Mouse (Mus musculus) stomach, embryonic 14.5 days (tissue): Measurements from ENCODE around the gene P2rx5. TPM values are rescaled to one million over a fixed set of nuclear protein-coding genes. Genes with fewer than 3 reads are reported as not detected.

Experiments
- ATAC-seq: fragments of 200-750 bp; cut with Nextera tagmentation; 2 replicates; pipeline ENCODE4 v1.8.0; 2017; ENCODE audit warnings: low read depth, moderate TSS enrichment; ENCODE audit not compliant: insufficient number of reproducible peaks, insufficient read depth, low FRiP score
- H3K27ac ChIP-seq: fragments of 300-500 bp; sonication (generic); 2 replicates; pipeline ENCODE4 v1.5.1; 2014; ENCODE audit warnings: mild to moderate bottlenecking, low read length, moderate library complexity, mixed read lengths
- H3K27me3 ChIP-seq: fragments of 300-500 bp; sonication (generic); 2 replicates; pipeline ENCODE4 v1.6.1; 2014; ENCODE audit warnings: low read length, control low read depth, mixed read lengths; ENCODE audit not compliant: control insufficient read depth, insufficient read depth
- H3K36me3 ChIP-seq: fragments of 300-500 bp; sonication (generic); 2 replicates; pipeline ENCODE4 v1.6.1; 2014; ENCODE audit warnings: mild to moderate bottlenecking, control low read depth, low read length, moderate library complexity, mixed read lengths; ENCODE audit not compliant: control insufficient read depth, insufficient read depth
- H3K4me1 ChIP-seq: fragments of 300-500 bp; sonication (generic); 2 replicates; pipeline ENCODE4 v1.6.1; 2014; ENCODE audit warnings: low read length, control low read depth, mixed read lengths; ENCODE audit not compliant: control insufficient read depth, insufficient read depth
- H3K4me2 ChIP-seq: fragments of 300-500 bp; sonication (generic); replicated peaks from 2 replicates; pipeline ENCODE4 v1.6.1; 2014; ENCODE audit warnings: low read depth, low read length, control low read depth
- H3K4me3 ChIP-seq: fragments of 300-500 bp; sonication (generic); 2 replicates; pipeline ENCODE4 v1.5.1; 2014; ENCODE audit warnings: low read depth, low read length, control low read depth
- H3K9ac ChIP-seq: fragments of 300-500 bp; sonication (generic); replicated peaks from 2 replicates; pipeline ENCODE4 v1.6.1; 2014; ENCODE audit warnings: low read depth, mild to moderate bottlenecking, control low read depth, low read length, moderate library complexity, mixed read lengths
- H3K9me3 ChIP-seq: fragments of 300-500 bp; sonication (generic); 2 replicates; pipeline ENCODE4 v1.6.1; 2016; ENCODE audit warnings: low read depth, low read length, control low read depth; ENCODE audit not compliant: control insufficient read depth
- WGBS: fragments of 180-500 bp; shearing (Covaris S2); extraction: QIAGEN DNeasy Blood & Tissue Kit; methylation state at CpG from one replicate; pipeline ENCODE4 v1.1.7; 2014; 5-methylcytosine and 5-hydroxymethylcytosine counted together
- polyA plus RNA-seq: library from polyadenylated mRNA; unstranded; fragments of >200 nt; fragmentation: Nextera tagmentation; extraction: Ambion mirVana; gene quantifications from 2 replicates; pipeline ENCODE4 v1.2.1, GENCODE M21; 2014

Gene P2rx5
- polyA plus RNA-seq, 1 experiment from 2014 or later, result 0.20 TPM

GRCm38 (mm10) chr11:73199230-73199712, 39.0 kb downstream of the P2rx5 start, which contains the start of gene Shpk:
Gene Shpk, plus strand, starts transcription at chr11:73199460.
- Histone ChIP-seq H3K9ac (peak within 1 kb of the TSS; percentile 68), H3K9me3 (no peaks in the 10 kb centered on the region), H3K27ac (no peak within 1 kb of the TSS), H3K36me3 (no peaks in the 10 kb centered on the region; the same call in 1 of the 2 replicates), H3K4me1 (peaks cover 5% of the 10 kb centered on the region), H3K4me2 (peak within 1 kb of the TSS; percentile 95), H3K27me3 (no peaks in the 10 kb centered on the region), H3K4me3 (peak within 1 kb of the TSS; percentile 73)
- ATAC-seq, result peak; percentile 98
- under 1% methylated on average over 32 of the region's 32 CpGs for WGBS

DNA sequence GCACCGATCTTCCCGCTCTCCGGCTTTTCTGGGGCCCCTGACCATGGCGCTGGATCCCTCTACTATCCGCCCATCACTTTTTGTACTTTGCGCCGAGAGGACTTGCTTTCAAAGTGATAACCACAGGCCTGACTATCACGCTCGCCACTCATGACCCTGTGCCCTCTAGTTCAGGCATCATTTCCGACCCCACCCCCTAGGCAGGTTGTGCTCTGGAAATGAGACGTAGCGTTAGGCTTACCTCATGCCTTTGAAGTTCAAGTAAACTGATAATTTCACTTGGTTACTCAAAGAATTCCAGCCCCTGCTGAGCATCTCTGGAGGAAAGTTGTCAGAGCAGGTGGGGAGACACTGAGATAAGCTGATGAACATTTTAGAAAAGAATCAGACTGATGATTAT, 39.7 kb downstream of the P2rx5 start:
- 1% methylated on average over 12 of the region's 12 CpGs for WGBS
- H3K9me3 ChIP-seq, result no peaks in the 10 kb centered on the region
- H3K4me1 ChIP-seq, result peaks cover 5% of the 10 kb centered on the region
- peak overlapping the region; percentile 57 for H3K9ac ChIP-seq
- H3K4me2 ChIP-seq, result peak overlapping the region; percentile 95
- no peaks in the 10 kb centered on the region for H3K27me3 ChIP-seq
- H3K36me3 ChIP-seq, result no peaks in the 10 kb centered on the region; the same call in 1 of the 2 replicates
- peak overlapping the region; percentile 73 for H3K4me3 ChIP-seq
- H3K27ac ChIP-seq, result no peak overlapping the region
- no peak for ATAC-seq

DNA sequence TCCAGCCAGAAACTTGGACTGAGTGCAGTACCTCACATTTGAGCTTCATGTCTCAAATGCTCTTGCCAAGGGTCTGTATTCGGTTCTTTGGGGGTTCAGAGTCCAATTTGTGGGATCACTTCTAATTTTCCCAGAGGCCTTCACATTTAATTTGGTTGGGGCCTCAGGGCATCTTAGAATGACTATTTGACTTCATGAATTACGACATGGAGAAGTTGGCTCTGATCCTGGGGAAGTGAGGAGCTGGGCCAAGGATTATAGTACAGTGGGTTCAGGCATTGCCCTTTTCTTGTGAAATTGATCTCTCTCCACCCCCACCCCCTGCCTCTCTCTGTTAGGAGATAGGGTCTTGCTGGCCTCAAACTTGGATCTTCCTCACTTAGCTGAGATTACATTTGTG, 40.8 kb downstream of the P2rx5 start:
- H3K27me3 ChIP-seq, result no peaks in the 10 kb centered on the region
- H3K9me3 ChIP-seq, result no peaks in the 10 kb centered on the region
- H3K36me3 ChIP-seq, result no peaks in the 10 kb centered on the region
- H3K4me3 ChIP-seq, result no peak overlapping the region
- ATAC-seq, result no peak
- H3K27ac ChIP-seq, result no peak overlapping the region
- no peak overlapping the region for H3K9ac ChIP-seq
- peaks cover 5% of the 10 kb centered on the region for H3K4me1 ChIP-seq
- no peak overlapping the region for H3K4me2 ChIP-seq
- WGBS, result 66% methylated on average over 2 of the region's 2 CpGs

- Histone ChIP-seq H3K4me1 (peaks cover 5% of the 10 kb centered on the region), H3K4me3 (no peak overlapping the region), H3K36me3 (no peaks in the 10 kb centered on the region), H3K9me3 (no peaks in the 10 kb centered on the region), H3K9ac (no peak overlapping the region), H3K27me3 (no peaks in the 10 kb centered on the region), H3K27ac (no peak overlapping the region), H3K4me2 (no peak overlapping the region)
- no peak for ATAC-seq
- WGBS, result 34% methylated on average over 4 of the region's 4 CpGs
Measured at GRCm38 (mm10) chr11:73201597-73201996, 41.4 kb downstream of the P2rx5 start.

DNA sequence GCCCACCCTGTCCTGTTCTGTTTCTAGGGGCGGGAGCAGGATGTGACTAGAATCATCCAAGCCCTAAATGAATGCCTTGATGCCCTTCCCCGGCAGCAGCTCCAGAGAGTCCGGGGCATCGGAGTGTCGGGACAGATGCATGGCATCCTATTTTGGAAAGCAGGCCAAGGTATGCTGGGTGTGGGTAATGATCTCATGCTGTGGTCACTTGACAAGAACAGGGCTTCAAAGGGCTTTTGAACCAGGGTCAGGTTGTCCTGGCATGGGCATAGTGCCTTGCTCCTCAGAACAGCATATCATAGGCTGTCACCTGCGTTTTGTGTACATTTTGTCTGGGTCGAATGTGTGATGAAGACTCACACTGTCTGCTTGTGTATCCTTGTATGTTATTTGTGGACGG, 43.7 kb downstream of the P2rx5 start:
- H3K4me1 ChIP-seq, result no peaks in the 10 kb centered on the region; the same call in 1 of the 2 replicates
- H3K27ac ChIP-seq, result no peak overlapping the region
- no peak overlapping the region for H3K9ac ChIP-seq
- no peak overlapping the region for H3K4me2 ChIP-seq
- no peaks in the 10 kb centered on the region for H3K27me3 ChIP-seq
- H3K4me3 ChIP-seq, result no peak overlapping the region
- no peaks in the 10 kb centered on the region for H3K9me3 ChIP-seq
- no peak for ATAC-seq
- WGBS, result 83% methylated on average over 8 of the region's 8 CpGs
- H3K36me3 ChIP-seq, result no peaks in the 10 kb centered on the region

DNA sequence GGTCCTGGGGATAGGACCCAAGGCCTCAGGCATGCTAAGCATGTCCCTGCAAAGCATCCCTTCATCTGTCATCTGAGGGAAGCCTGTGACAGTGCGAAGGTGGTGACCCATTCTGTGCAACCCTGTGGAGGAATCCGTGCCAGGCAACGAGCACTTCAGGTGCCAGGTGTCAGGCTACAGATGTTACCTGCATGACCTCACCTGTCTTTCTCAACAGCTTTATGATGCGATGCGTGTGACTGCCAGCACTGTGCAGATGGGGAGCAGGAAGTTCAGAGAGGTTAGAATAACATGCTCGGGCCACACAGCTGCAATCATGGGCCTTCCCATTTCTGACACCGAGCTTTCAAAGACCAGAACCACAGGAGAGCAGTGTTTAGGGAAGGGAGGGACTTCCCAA, 45.0 kb downstream of the P2rx5 start:
- Histone ChIP-seq H3K27me3 (no peaks in the 10 kb centered on the region), H3K36me3 (no peaks in the 10 kb centered on the region), H3K4me1 (no peaks in the 10 kb centered on the region), H3K9me3 (no peaks in the 10 kb centered on the region), H3K4me3 (no peak overlapping the region), H3K9ac (no peak overlapping the region), H3K27ac (no peak overlapping the region), H3K4me2 (no peak overlapping the region)
- no peak for ATAC-seq
- WGBS, result 69% methylated on average over 7 of the region's 7 CpGs

DNA sequence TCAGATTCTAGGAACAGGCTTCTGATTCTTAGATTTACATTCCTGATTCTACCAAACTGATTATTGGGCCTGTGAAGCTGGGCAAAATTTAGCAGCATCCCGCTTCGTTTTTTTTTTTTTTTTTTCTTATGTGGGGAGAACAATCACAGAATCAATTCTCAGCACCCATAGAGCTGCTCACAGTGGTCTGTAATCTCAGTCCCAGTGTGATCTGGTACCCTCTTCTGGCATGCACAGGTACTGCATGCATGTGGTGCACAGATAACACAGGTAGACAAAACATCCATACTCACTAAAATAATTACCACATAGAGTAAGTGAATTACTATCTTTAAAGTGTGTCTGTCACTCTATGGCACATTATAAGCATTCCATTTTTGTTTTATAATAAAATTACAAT, 47.4 kb downstream of the P2rx5 start:
- ATAC-seq, result no peak
- Histone ChIP-seq H3K27me3 (no peaks in the 10 kb centered on the region), H3K9me3 (no peaks in the 10 kb centered on the region), H3K4me1 (no peaks in the 10 kb centered on the region), H3K27ac (no peak overlapping the region), H3K4me2 (no peak overlapping the region), H3K9ac (no peak overlapping the region), H3K36me3 (no peaks in the 10 kb centered on the region), H3K4me3 (no peak overlapping the region)
- 75% methylated on average over 2 of the region's 2 CpGs for WGBS

- Histone ChIP-seq H3K9ac (no peak overlapping the region), H3K27me3 (no peaks in the 10 kb centered on the region), H3K4me1 (no peaks in the 10 kb centered on the region), H3K4me3 (no peak overlapping the region), H3K4me2 (no peak overlapping the region), H3K9me3 (no peaks in the 10 kb centered on the region), H3K27ac (no peak overlapping the region), H3K36me3 (no peaks in the 10 kb centered on the region)
- no peak for ATAC-seq
- 79% methylated on average over 3 of the region's 3 CpGs for WGBS
Measured at GRCm38 (mm10) chr11:73213956-73214355, 53.7 kb downstream of the P2rx5 start.

DNA sequence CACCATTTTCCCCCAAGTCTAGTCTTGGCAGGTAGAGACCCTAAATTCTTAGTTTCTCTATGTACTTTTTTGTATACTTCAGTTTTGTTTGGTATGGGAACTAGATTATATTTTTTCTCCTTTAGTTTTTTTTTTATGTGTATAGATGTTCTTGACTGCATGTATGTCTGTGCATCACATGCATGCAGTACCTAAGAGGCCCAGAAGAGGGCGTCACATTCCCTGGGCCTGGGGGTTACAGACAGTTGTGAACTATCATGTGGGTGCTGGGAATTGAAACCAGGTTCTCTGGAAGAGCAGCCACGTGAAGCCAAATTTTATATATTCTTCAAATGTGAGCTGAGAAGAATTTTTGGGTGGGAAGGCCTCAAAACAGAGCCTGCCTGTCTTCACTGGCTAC, 59.5 kb downstream of the P2rx5 start:
- no peaks in the 10 kb centered on the region for H3K4me1 ChIP-seq
- no peak overlapping the region for H3K9ac ChIP-seq
- no peaks in the 10 kb centered on the region for H3K36me3 ChIP-seq
- no peak overlapping the region for H3K4me2 ChIP-seq
- H3K27me3 ChIP-seq, result no peaks in the 10 kb centered on the region
- 60% methylated on average over 2 of the region's 2 CpGs for WGBS
- H3K4me3 ChIP-seq, result no peak overlapping the region
- no peak overlapping the region for H3K27ac ChIP-seq
- ATAC-seq, result no peak
- no peaks in the 10 kb centered on the region for H3K9me3 ChIP-seq
